Mouse (Mus musculus): Measurements from ENCODE around the gene Clasp2. TPM values are rescaled to one million over a fixed set of nuclear protein-coding genes. Genes with fewer than 3 reads are reported as not detected.

Gene Clasp2
- polyA plus RNA-seq, 1 experiment from 2014 or later = 117 TPM

- 90% methylated on average over 18 of the region's 18 CpGs for WGBS
- H3K9me3 ChIP-seq = no peaks in the 10 kb centered on the region
- H3K36me3 ChIP-seq = no peaks in the 10 kb centered on the region
- no peaks in the 10 kb centered on the region for H3K27me3 ChIP-seq
- H3K4me3 ChIP-seq = no peak overlapping the region
- H3K9ac ChIP-seq = no peak overlapping the region
- H3K4me2 ChIP-seq = no peak overlapping the region
- H3K4me1 ChIP-seq (replicated peaks) = no peaks in the 10 kb centered on the region
- no peak overlapping the region for H3K27ac ChIP-seq (replicated peaks)
- ATAC-seq (ENCODE audit: low FRiP score, low read depth) = no peak
Measured at GRCm38 (mm10) chr9:113726991-113727680, 14.1 kb upstream of the Clasp2 start.

DNA sequence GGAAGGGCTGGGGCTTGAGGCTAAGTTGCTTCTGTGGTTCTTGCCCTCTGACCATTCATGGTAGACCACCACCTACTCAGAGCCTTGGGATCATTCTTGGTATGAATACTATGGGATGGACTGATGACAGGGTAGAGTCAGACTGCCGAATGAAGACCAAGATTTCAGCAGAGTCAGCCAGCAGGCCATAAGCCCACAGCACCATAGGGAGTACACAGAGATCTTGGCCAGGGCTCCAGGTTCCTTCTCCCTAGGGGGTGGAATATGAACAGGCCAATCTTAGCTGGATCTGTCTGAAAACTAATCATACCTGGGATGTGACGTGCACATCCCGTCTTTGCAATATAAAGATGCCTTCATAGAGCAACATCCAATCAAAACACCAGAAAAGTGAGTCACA is 9.7 kb upstream of the Clasp2 start:
- H3K9ac ChIP-seq = no peak overlapping the region
- no peaks in the 10 kb centered on the region for H3K9me3 ChIP-seq
- no peak overlapping the region for H3K4me3 ChIP-seq
- no peak overlapping the region for H3K27ac ChIP-seq (replicated peaks)
- ATAC-seq (ENCODE audit: low FRiP score, low read depth) = no peak
- H3K27me3 ChIP-seq = no peaks in the 10 kb centered on the region
- no peak overlapping the region for H3K4me2 ChIP-seq
- no peaks in the 10 kb centered on the region for H3K4me1 ChIP-seq (replicated peaks)
- WGBS = 73% methylated on average over 3 of the region's 3 CpGs
- H3K36me3 ChIP-seq = no peaks in the 10 kb centered on the region

GRCm38 (mm10) chr9:113735920-113736319 is 5.4 kb upstream of the Clasp2 start:
- H3K27me3 ChIP-seq = no peaks in the 10 kb centered on the region
- no peak overlapping the region for H3K9ac ChIP-seq
- no peak for ATAC-seq (ENCODE audit: low FRiP score, low read depth)
- peaks cover 5% of the 10 kb centered on the region for H3K4me1 ChIP-seq (replicated peaks)
- no peak overlapping the region for H3K27ac ChIP-seq (replicated peaks)
- H3K9me3 ChIP-seq = no peaks in the 10 kb centered on the region
- H3K4me3 ChIP-seq = no peak overlapping the region
- H3K4me2 ChIP-seq = no peak overlapping the region
- no peaks in the 10 kb centered on the region for H3K36me3 ChIP-seq

- Histone ChIP-seq H3K4me2 (no peak overlapping the region), H3K36me3 (no peaks in the 10 kb centered on the region), H3K4me1 (replicated peaks) (peaks cover 13% of the 10 kb centered on the region), H3K9me3 (no peaks in the 10 kb centered on the region), H3K27me3 (no peaks in the 10 kb centered on the region), H3K9ac (no peak overlapping the region), H3K4me3 (no peak overlapping the region), H3K27ac (replicated peaks) (no peak overlapping the region)
- 59% methylated on average over 9 of the region's 9 CpGs for WGBS
- ATAC-seq (ENCODE audit: low FRiP score, low read depth) = no peak
Measured at GRCm38 (mm10) chr9:113738021-113738420, 3.3 kb upstream of the Clasp2 start.

GRCm38 (mm10) chr9:113738941-113739340 is 2.3 kb upstream of the Clasp2 start:
- no peaks in the 10 kb centered on the region for H3K27me3 ChIP-seq
- no peaks in the 10 kb centered on the region for H3K36me3 ChIP-seq
- no peak overlapping the region for H3K4me3 ChIP-seq
- ATAC-seq (ENCODE audit: low FRiP score, low read depth) = no peak
- H3K4me2 ChIP-seq = no peak overlapping the region
- H3K27ac ChIP-seq (replicated peaks) = no peak overlapping the region
- 88% methylated on average over 6 of the region's 6 CpGs for WGBS
- no peaks in the 10 kb centered on the region for H3K9me3 ChIP-seq
- H3K4me1 ChIP-seq (replicated peaks) = peaks cover 16% of the 10 kb centered on the region
- no peak overlapping the region for H3K9ac ChIP-seq

GRCm38 (mm10) chr9:113741637-113742137 is 414 bp downstream of the Clasp2 start:
- peak overlapping the region; percentile 97 for H3K4me2 ChIP-seq
- peak overlapping the region; percentile 65 for H3K9ac ChIP-seq
- WGBS = under 1% methylated on average over 55 of the region's 64 CpGs
- H3K36me3 ChIP-seq = no peaks in the 10 kb centered on the region
- H3K27me3 ChIP-seq = no peaks in the 10 kb centered on the region
- ATAC-seq (ENCODE audit: low FRiP score, low read depth) = peak; percentile 79
- H3K4me1 ChIP-seq (replicated peaks) = peaks cover 16% of the 10 kb centered on the region
- H3K4me3 ChIP-seq = peak overlapping the region; percentile 82
- H3K27ac ChIP-seq (replicated peaks) = peak overlapping the region; percentile 75
- no peaks in the 10 kb centered on the region for H3K9me3 ChIP-seq

GRCm38 (mm10) chr9:113742361-113742794 is 1.1 kb downstream of the Clasp2 start:
- Histone ChIP-seq H3K4me1 (replicated peaks) (peaks cover 16% of the 10 kb centered on the region), H3K27ac (replicated peaks) (0 out of 2 replicates have a peak overlapping the region, but pooled peaks have one; percentile 75), H3K4me3 (peak overlapping the region; percentile 82), H3K27me3 (no peaks in the 10 kb centered on the region), H3K36me3 (no peaks in the 10 kb centered on the region), H3K9ac (peak overlapping the region; percentile 65), H3K9me3 (no peaks in the 10 kb centered on the region), H3K4me2 (peak overlapping the region; percentile 97)
- no peak for ATAC-seq (ENCODE audit: low FRiP score, low read depth)
- WGBS = 5% methylated on average over 17 of the region's 17 CpGs

- no peak for ATAC-seq (ENCODE audit: low FRiP score, low read depth)
- no peak overlapping the region for H3K9ac ChIP-seq
- 44% methylated on average over 3 of the region's 3 CpGs for WGBS
Measured at GRCm38 (mm10) chr9:113743291-113743690, 2.0 kb downstream of the Clasp2 start.

GRCm38 (mm10) chr9:113749356-113749755 is 8.1 kb downstream of the Clasp2 start:
- Histone ChIP-seq H3K9me3 (no peaks in the 10 kb centered on the region), H3K4me3 (no peak overlapping the region), H3K27ac (replicated peaks) (no peak overlapping the region), H3K4me2 (no peak overlapping the region), H3K27me3 (no peaks in the 10 kb centered on the region), H3K36me3 (no peaks in the 10 kb centered on the region), H3K9ac (no peak overlapping the region), H3K4me1 (replicated peaks) (no peaks in the 10 kb centered on the region)
- no peak for ATAC-seq (ENCODE audit: low FRiP score, low read depth)
- WGBS = 79% methylated on average over 7 of the region's 7 CpGs

More at GRCm38 (mm10) chr9:113743291-113743690, 2.0 kb downstream of the Clasp2 start:
- Histone ChIP-seq H3K27me3 (no peaks in the 10 kb centered on the region), H3K9me3 (no peaks in the 10 kb centered on the region), H3K4me3 (no peak overlapping the region), H3K4me1 (replicated peaks) (peaks cover 16% of the 10 kb centered on the region), H3K36me3 (no peaks in the 10 kb centered on the region), H3K27ac (replicated peaks) (no peak overlapping the region), H3K4me2 (no peak overlapping the region)

GRCm38 (mm10) chr9:113755888-113756719 is 14.8 kb downstream of the Clasp2 start:
- no peaks in the 10 kb centered on the region for H3K4me1 ChIP-seq (replicated peaks)
- H3K4me3 ChIP-seq = no peak overlapping the region
- no peak overlapping the region for H3K4me2 ChIP-seq
- no peak overlapping the region for H3K27ac ChIP-seq (replicated peaks)
- no peak overlapping the region for H3K9ac ChIP-seq
- H3K36me3 ChIP-seq = no peaks in the 10 kb centered on the region
- 86% methylated on average over 15 of the region's 15 CpGs for WGBS
- H3K27me3 ChIP-seq = no peaks in the 10 kb centered on the region
- ATAC-seq (ENCODE audit: low FRiP score, low read depth) = no peak
- H3K9me3 ChIP-seq = no peaks in the 10 kb centered on the region

- Histone ChIP-seq H3K9me3 (no peaks in the 10 kb centered on the region), H3K4me1 (replicated peaks) (no peaks in the 10 kb centered on the region), H3K27ac (replicated peaks) (no peak overlapping the region), H3K9ac (no peak overlapping the region), H3K27me3 (no peaks in the 10 kb centered on the region), H3K36me3 (no peaks in the 10 kb centered on the region), H3K4me3 (no peak overlapping the region), H3K4me2 (no peak overlapping the region)
- no peak for ATAC-seq (ENCODE audit: low FRiP score, low read depth)
- WGBS = 95% methylated on average over 10 of the region's 10 CpGs
Measured at GRCm38 (mm10) chr9:113758472-113758871, 17.2 kb downstream of the Clasp2 start.

DNA sequence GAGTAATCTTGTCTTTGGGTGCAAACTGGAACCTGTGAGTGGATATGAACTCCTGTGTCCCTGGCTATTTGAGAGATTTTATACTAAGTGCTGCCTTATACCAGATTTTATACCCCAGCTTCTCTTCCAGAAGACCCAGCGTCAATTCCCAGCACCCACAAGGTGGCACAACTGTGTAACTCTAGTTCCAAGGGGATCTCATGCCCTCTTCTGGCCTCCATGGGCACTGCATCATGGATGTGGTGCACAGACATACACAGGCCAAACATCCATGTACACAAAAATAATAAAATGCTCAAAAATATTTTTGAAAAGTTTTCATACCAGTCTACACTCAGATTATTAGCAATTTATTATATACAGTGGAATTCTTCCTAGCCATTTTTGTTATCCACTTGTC is 18.4 kb downstream of the Clasp2 start:
- H3K9ac ChIP-seq = no peak overlapping the region
- H3K9me3 ChIP-seq = no peaks in the 10 kb centered on the region
- no peaks in the 10 kb centered on the region for H3K4me1 ChIP-seq (replicated peaks)
- no peak overlapping the region for H3K4me3 ChIP-seq
- H3K27ac ChIP-seq (replicated peaks) = no peak overlapping the region
- no peaks in the 10 kb centered on the region for H3K36me3 ChIP-seq
- 94% methylated on average over 1 of the region's 1 CpGs for WGBS
- no peak for ATAC-seq (ENCODE audit: low FRiP score, low read depth)
- no peaks in the 10 kb centered on the region for H3K27me3 ChIP-seq
- no peak overlapping the region for H3K4me2 ChIP-seq
